Mouse (Mus musculus): ENCODE data around the gene Zpld1. TPM values are rescaled to one million over a fixed set of nuclear protein-coding genes. Genes with fewer than 3 reads are reported as not detected.

Zpld1 gene
- total RNA-seq (2021), result not detected
- long read RNA-seq, experiment 1, result 0 reads
- long read RNA-seq, experiment 2, result 0 reads

DNA sequence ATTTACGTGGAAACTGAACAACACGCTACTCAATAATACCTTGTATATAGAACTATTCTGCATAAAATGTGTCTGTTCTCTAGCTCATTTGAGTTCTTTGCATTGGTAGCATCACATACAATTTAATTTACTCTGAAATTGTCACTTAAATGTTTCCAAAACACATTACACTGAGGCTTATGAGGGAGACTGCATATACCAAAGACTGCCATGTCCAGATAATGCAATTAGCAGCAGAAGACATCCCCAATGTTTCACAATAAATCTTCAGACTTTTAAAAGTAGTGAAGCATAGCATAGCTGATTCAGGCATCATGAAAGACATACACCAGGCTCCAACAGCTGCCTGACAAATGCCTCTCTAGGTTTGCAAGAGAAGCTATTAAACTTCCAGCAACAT, at the start of gene Zpld1:
TSS of gene Zpld1 (minus strand) at position 101 of the 400 bp plus-strand sequence.
- no peak for DNase-seq (ENCODE audit: low spot score in 2 of 2)

DNA sequence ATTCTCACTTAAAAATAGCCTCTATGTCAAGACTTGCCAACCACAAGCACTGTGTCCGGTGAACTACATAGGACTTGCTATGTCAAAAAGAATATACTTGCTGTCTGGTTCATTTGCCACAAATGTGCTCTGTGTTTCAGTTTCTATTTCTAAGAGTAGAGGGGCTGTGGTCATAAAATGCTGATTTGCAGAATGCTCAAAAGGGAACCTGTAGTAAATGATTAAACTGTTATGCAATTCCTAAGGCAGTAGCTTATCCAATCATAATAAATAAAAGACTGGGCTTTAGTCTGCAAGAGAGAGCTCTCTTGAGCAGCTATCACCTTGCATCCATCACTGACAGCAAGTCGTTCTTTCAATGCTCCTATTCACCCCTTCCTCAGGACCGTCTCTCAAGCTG, 47.9 kb upstream of the Zpld1 start:
- DNase-seq (ENCODE audit: low spot score in 2 of 2), result no peak

DNA sequence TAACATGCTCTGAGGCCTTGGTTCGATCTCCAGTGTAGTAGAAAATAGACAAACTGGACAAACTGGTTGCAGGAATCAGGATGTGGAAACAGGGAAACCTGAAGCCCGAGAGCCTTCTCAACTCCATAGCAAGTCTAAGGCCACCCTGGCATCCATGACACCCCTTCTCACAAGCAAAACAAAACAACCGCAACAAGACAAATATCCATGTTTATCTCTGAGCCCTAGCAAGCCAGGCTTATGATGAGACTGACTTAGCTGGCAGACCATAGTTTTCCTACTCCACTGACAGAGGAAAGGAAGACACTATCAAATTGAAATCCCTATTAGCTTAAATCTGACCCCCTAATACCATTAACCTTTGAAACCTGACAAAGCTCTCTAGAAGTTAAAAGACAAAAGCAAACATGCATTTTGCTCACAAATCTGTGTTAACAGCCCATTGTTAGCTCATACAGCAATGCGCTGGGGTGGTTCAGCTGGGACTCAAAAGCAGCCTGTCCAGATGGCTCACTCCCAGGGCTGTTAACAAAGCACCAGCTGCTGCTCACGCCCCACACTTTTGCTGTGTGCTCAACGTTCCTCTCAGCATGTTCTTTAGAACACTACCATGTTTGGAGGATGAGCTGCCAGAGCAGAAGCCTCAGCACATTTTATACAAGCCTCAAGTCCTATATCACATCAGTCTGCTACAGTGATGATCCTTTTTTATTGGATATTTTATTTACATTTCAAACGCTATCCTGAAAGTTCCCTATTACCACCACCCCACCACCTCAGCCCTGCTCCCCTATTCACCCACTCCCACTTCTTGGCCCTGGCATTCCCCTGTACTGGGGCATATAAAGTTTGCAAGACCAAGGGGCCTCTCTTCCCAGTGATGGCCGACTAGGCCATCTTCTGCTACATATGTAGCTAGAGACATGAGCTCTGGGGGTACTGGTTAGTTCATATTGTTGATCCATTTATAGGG, 24.0 kb upstream of the Zpld1 start:
- no peak for DNase-seq (ENCODE audit: low spot score in 2 of 2)

DNA sequence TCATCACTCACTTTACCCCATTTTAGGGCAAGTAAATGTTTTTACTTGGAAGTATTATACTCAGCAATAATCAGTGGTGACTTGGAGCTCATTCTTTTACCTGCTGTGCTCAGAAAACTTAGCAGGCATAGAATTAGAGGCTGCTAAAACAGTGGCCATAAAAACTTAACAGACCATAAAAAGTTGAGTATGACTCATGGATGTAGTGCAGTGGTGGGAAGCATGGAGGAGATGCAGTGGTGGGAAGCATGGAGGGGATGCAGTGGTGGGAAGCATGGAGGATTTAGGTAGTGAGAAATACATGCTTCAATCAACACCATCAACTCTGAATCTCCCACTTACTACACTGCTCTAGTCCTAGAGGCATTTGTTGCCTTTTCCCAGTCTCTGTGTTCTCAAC, 19.2 kb upstream of the Zpld1 start:
- no peak for DNase-seq (ENCODE audit: low spot score in 2 of 2)

DNA sequence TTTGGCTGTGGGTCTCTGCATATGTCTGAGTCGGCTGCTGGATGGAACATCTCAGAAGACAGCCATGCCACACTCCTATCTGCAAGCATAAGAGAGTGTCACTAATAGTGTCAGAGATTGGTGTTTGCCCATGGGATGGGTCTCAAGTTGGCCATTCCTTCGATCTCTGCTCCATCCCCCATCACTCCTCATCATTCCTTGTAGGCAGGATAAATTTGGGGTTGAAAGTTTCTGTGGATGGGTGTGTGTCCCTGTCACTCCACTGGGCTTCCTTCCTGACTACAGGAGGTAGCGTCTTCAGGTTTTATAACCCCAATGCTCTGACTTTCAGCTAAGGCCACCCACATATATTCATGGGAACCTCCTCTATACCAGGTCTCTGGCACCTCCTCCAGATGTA, 14.3 kb upstream of the Zpld1 start:
- DNase-seq (ENCODE audit: low spot score in 2 of 2), result no peak

DNA sequence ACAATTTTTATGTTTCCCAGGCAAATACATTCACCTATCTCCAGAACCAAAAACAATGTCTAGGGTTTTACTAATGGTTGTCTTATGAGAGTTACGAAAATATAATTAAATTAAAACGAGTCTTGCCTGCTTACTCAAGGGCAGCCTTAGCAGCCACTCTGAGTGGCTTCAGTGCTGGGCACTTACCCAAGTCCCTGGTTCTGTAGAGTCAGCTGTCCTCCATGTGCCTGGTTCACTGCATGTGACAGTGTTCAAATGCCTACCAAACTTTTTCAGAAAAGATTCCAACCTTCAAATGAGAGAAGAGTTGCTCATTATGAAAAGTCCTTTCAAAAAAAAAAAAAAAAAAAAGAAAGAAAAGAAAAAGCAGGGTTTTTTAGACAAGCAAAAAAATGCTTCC, 15.1 kb downstream of the Zpld1 start:
- DNase-seq (ENCODE audit: low spot score in 2 of 2), result no peak

DNA sequence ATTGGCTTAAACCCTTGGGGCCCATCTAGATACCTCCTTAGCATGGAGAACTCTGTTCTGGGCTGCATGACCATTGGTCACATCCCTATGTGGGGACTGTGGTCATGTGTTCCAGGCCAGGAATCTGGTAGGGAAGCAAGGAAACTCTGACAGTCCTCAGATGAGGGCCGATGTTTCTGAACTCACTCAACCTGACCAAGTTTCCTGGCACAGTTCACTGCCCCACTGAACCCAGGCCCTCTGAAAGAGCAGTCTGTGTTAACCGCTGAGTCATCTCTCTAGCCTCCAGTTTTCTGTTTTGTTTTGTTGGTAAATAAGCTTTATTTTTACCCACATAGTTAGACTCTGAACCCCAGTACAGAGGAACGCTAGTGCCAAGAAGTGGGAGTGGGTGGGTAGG, 20.3 kb downstream of the Zpld1 start:
- no peak for DNase-seq (ENCODE audit: low spot score in 2 of 2)

DNA sequence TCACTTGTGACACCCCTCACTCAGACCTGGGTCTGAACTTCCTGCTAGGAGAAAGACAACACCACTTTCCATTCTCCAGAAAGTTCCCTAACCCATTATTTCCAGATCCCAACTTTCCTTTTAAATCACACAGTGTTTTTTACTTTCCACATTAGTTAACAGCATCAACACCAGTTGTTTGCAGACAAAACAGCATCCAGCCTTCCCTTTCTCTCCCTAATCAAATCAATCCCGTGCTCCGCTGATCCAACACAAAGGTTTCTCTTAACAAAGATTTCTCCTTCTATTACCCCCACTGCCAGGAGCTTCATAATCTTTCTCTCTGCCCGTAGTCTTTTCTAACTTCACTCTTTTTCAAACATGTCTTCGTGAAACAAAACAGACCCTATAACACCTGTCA, 32.5 kb downstream of the Zpld1 start:
- no peak for DNase-seq (ENCODE audit: low spot score in 2 of 2)

DNA sequence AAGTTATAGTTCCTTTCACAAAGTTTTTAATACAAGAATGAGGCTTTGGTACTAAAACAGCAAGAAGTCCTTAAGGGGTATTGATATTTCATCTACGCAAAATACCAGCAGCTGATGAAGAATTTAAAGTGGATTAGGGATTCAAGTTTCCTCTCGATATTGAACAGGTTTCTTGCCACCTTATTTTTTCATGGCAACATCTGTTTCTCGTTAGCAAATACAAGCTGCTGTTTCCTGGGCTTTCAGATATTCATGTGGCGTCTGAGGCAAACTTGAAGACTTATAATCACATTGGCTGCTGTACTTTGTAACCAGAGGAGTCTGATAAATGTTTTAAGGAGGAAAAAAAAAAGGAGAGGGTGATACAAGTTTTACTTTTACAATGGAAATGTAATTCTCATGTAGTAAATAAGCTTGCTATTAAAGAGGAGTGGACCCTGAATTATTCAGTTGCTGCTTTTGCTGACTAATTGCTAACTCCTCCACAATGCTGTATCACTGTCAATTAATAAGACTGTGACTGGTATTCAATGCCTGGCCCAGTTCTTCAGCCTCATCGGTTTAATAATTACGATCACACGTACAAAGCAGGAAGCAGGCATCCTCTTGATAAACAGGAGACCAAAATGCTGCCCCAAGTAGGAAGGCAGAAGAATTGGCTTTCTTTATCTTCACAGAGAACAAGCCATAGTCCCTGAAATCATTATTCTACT, 36.8 kb downstream of the Zpld1 start:
- no peak for DNase-seq (ENCODE audit: low spot score in 2 of 2)

DNA sequence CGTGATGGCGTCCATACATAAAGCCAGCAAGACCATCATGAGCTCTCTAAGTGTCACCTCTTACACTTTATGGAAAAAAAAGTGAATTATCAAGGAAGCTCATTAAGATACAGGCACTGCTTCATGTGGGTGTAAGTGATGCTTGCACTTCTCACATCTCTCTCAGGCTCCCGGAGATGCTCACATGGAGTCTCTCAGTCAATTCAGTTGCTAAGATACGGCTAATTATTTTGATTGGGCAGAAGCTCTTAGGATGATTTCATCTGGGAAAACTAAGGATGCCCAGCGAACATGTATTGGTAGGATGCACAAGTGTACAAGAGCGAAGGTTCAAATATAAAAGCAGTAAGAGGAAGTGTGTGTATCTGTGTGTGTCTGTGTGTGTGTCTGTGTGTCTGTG, 38.1 kb downstream of the Zpld1 start:
- no peak for DNase-seq (ENCODE audit: low spot score in 2 of 2)

DNA sequence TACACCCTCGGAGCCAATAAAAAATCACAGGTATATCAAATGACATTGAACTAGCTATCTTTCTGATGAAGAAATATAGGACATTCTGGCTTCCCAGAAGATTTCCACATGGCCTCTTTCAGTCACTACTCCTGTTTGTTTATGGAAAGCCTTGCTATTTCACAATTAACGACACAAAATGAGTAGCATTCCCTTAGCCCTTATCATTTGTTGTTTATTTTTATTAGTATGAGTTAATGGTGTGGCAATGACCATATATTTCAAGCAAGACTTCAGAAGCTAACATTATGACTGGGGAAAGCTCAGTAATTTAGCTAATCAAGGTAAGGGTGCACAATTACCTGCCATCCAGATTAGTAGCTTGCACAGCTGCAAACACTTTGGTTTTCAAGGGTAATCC, 56.8 kb downstream of the Zpld1 start:
- DNase-seq (ENCODE audit: low spot score in 2 of 2), result no peak

DNA sequence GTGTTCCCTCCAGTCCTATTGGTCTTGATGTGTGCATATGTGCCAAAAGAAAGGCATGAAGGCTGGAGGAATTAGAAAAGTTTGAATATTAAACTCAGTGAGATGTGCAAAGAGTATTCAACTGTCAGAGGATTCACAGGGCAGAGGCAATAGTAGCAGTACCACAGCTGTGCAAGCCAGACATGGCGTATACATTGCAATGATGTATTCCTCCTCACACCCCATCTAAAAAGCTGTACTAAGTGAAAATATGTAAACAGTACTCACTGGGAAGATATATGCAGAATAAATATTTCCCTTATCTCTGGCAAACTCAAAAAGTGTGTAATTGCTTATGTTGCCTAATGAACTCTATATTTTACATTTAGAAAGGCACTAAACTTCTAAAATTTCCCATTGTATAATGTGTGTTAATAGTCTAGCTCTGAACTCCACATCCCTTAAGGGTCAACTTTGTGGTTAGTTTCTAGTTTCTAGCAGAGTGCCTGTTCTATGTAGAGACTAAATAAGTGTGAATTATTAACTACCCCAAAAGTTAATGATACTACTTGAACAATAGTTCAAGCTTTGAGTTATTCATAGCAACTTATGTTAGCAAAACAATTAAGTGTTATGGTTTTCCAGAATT, 68.7 kb downstream of the Zpld1 start:
- DNase-seq (ENCODE audit: low spot score in 2 of 2), result no peak

DNA sequence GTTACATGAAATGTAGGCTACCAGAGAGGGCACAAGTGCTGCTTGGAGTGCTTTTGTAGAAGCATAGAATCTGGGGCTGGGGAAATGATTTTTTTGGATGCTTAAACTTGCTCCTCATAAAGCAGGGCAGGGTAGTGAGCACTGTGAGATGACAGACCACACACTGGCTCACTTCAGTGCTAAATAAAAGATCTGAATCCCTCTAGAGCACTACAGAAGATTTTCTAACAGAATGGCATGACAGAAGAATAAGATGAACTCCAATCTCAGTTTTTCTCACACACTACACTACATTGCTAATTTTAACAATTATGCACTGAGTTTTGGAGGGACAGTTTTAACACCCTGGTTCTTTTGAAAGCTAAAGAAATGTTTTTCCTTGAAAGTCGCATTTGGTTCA, 93.8 kb downstream of the Zpld1 start:
- no peak for DNase-seq (ENCODE audit: low spot score in 2 of 2)

DNA sequence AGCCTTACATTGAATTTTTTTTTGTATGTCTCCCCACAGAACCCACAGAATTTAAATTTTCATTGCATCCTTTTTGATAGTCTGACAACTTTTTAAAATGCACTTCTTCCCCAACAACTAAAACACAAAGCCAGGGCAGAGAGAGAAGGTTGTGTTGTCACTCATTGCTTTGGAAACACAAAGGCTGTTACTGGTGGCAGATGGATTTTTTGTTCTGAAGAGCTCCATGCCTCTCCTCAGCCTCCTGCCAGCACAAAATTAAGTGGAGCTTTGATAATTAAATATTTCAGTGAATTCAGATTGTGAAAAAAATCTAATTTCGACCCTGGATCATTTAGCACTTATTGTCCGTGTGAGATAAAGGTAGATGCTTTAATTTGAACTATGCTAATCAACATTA, 107.4 kb downstream of the Zpld1 start:
- DNase-seq (ENCODE audit: low spot score in 2 of 2), result no peak

DNA sequence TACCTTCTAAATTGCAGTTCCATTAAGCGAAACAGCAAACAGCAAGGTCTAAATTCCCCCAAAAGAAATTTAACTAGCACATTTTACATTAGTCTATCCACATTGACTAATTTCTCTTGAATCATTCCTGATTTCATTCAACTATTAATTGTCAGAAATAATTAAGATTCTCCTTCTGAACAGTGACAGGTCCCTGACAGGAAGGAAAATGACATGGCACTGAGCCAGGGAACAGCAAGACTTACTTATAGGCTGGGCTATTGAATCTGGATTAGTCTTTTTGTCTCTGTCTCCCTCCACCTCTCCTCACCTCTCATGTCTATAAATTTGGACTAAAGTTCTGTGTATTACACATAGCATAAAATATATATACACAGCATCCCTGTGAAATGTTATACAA, 112.4 kb downstream of the Zpld1 start:
- DNase-seq (ENCODE audit: low spot score in 2 of 2), result no peak

Measured in adrenal gland, adult 18-20 months (tissue).